Mouse (Mus musculus) megakaryocyte, embryonic 14.5 days (primary cell): ENCODE measurements at regions not wholly inside any gene's neighbourhood (a gene's known extent, or its start where the extent isn't known, plus 50 kb on each side); places are given as distances from the start of the nearest gene placed in this dataset.
"Not testable (repeated sequence)": the region's sequence is repeated elsewhere in the genome, so short reads cannot be mapped to it uniquely, and the experiment has no call there.

Experiments used
- H3K27me3 ChIP-seq: replicated peaks from 2 replicates; pipeline ENCODE3; 2012; ENCODE audit warnings: inconsistent platforms
- H3K36me3 ChIP-seq: replicated peaks from 2 replicates; pipeline ENCODE3; 2012; ENCODE audit warnings: low read length, inconsistent platforms, mixed read lengths
- H3K4me1 ChIP-seq: 2 replicates; pipeline ENCODE4 v1.6.1; 2012; ENCODE audit warnings: inconsistent platforms
- H3K4me3 ChIP-seq: replicated peaks from 2 replicates; pipeline ENCODE3; 2012; ENCODE audit warnings: moderate library complexity, mild to moderate bottlenecking, inconsistent platforms
- H3K9me3 ChIP-seq: 2 replicates; pipeline ENCODE4 v1.6.1; 2012; ENCODE audit warnings: inconsistent platforms
- FLI1 ChIP-seq: IDR thresholded peaks from 2 replicates; pipeline ENCODE4 v1.6.1; 2012; ENCODE audit warnings: low read length, inconsistent platforms, mixed read lengths
- GATA1 ChIP-seq: IDR thresholded peaks from 3 replicates; pipeline ENCODE4 v1.6.1; 2012; ENCODE audit warnings: mixed read lengths, low read length, inconsistent platforms, borderline replicate concordance

DNA sequence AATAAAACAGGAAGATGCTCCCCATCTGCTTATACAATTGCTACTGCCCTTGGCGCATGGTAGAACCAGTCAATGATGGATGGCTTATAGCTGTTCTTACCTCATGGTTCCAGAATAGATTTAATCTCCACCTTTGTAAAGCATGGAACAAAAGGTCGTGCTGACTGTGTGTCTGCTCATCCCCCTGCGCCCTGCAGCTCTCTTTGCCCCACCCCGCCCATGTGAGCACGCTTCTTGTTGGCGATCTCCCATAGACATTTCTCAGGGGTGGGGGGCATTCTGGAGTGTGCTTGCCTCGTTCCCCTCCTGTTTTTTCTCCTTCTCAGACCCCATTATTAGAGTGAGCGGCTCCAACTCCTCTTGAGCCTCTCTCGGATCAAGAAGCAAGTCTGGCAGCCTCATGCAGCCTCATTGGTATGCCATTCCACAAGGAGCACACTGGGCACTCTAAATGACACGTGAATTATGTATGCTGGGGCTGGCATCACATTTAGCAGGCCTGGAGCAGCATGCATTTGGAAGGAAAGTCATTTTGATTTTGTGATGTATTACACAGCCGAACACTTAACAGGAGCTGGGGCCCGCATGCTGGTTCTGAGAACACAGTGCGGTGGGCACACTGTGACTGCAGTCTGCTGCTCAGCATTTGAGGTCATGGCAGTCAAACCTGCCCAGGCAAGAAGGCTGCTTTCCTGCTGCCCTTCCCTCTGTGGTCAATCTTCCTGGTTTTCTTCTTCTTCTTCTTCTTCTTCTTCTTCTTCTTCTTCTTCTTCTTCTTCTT, 362.5 kb downstream of the Plekhb2 start:
- H3K9me3 ChIP-seq: peaks cover 52% of the 10 kb centered on the region
- no peak overlapping the region for H3K4me3 ChIP-seq
- H3K36me3 ChIP-seq: no peaks in the 10 kb centered on the region
- H3K27me3 ChIP-seq: no peaks in the 10 kb centered on the region
- no peaks in the 10 kb centered on the region for H3K4me1 ChIP-seq
- no peak for TF ChIP-seq GATA1
- TF ChIP-seq FLI1: no peak

- Histone ChIP-seq H3K36me3 (no peaks in the 10 kb centered on the region), H3K4me3 (peak overlapping the region; percentile 46), H3K9me3 (peaks cover 57% of the 10 kb centered on the region), H3K4me1 (no peaks in the 10 kb centered on the region), H3K27me3 (no peaks in the 10 kb centered on the region)
- no peak for TF ChIP-seq GATA1
- no peak for TF ChIP-seq FLI1
Measured at GRCm38 (mm10) chr1:35213875-35214274, 364.1 kb downstream of the Plekhb2 start.

- Histone ChIP-seq H3K27me3 (no peaks in the 10 kb centered on the region), H3K9me3 (peaks cover 69% of the 10 kb centered on the region), H3K4me3 (no peak overlapping the region), H3K4me1 (no peaks in the 10 kb centered on the region), H3K36me3 (no peaks in the 10 kb centered on the region)
- TF ChIP-seq FLI1 (no peak), GATA1 (no peak)
Measured at GRCm38 (mm10) chr1:35216411-35216810, 366.6 kb downstream of the Plekhb2 start.

DNA sequence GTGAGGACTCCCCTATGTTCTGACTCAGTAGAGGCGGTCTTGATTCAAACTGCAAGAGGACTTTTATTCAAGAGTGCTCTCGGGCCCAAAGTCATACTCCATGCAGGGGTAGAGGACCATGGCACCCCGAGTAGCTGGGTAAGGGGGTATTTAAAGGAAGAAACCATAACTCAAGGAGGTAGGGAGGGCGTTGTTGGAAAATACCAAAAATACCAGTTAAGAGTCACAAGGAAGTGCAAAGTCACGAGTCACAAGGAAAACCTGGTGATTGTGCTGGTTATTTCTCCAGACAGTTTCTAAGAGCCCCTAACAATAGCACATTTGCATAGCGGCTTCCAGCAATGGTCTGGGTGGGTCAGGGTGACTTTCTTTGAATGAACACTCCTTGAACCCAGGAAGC, 370.4 kb downstream of the Plekhb2 start:
- not testable (repeated sequence) for H3K4me3 ChIP-seq, H3K4me1 ChIP-seq, H3K36me3 ChIP-seq, H3K27me3 ChIP-seq
- peaks cover 44% of the 10 kb centered on the region for H3K9me3 ChIP-seq

- no peak for TF ChIP-seq GATA1
- no peak for TF ChIP-seq FLI1
- Histone ChIP-seq H3K27me3 (no peaks in the 10 kb centered on the region), H3K4me3 (no peak overlapping the region), H3K4me1 (no peaks in the 10 kb centered on the region), H3K36me3 (no peaks in the 10 kb centered on the region), H3K9me3 (peaks cover 39% of the 10 kb centered on the region)
Measured at GRCm38 (mm10) chr1:35220751-35221150, 371.0 kb downstream of the Plekhb2 start.

- Histone ChIP-seq H3K27me3 (no peaks in the 10 kb centered on the region), H3K4me3 (no peak overlapping the region), H3K36me3 (no peaks in the 10 kb centered on the region), H3K4me1 (no peaks in the 10 kb centered on the region), H3K9me3 (peaks cover 25% of the 10 kb centered on the region)
- no peak for TF ChIP-seq GATA1
- no peak for TF ChIP-seq FLI1
Measured at GRCm38 (mm10) chr1:35232592-35232991, 382.8 kb downstream of the Plekhb2 start.

DNA sequence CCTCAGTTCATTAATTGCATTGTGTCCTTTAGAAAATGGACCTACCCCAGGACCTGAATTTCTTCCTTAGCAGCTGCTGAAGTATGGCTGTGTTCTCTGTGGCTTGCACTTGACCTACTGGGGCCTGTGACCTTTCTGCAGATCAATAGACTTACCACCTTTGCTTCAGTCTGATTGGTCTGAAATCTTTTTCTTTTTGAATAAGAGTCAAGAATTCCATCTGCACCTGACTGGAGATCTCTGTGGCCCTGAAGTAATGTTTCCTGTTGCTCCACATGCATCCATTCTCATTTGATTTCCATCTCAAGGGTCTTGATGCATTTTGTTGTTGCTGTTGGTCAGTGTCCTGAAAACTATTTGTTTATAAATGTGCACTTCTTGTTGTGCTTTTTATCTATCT, 388.4 kb downstream of the Plekhb2 start:
- Histone ChIP-seq H3K4me3 (no peak overlapping the region), H3K27me3 (no peaks in the 10 kb centered on the region), H3K36me3 (no peaks in the 10 kb centered on the region), H3K4me1 (no peaks in the 10 kb centered on the region), H3K9me3 (peaks cover 22% of the 10 kb centered on the region)
- no peak for TF ChIP-seq FLI1

GRCm38 (mm10) chr1:35242849-35243248, 393.1 kb downstream of the Plekhb2 start:
- peaks cover 18% of the 10 kb centered on the region for H3K9me3 ChIP-seq
- TF ChIP-seq FLI1 (no peak), GATA1 (no peak)
- no peaks in the 10 kb centered on the region for H3K27me3 ChIP-seq
- H3K4me3 ChIP-seq: no peak overlapping the region
- no peaks in the 10 kb centered on the region for H3K36me3 ChIP-seq
- H3K4me1 ChIP-seq: no peaks in the 10 kb centered on the region

- H3K27me3 ChIP-seq: no peaks in the 10 kb centered on the region
- no peaks in the 10 kb centered on the region for H3K4me1 ChIP-seq
- H3K4me3 ChIP-seq: no peak overlapping the region
- TF ChIP-seq GATA1 (no peak), FLI1 (no peak)
- H3K9me3 ChIP-seq: peaks cover 18% of the 10 kb centered on the region
- no peaks in the 10 kb centered on the region for H3K36me3 ChIP-seq
Measured at GRCm38 (mm10) chr1:35243339-35243738, 393.6 kb downstream of the Plekhb2 start.

- Histone ChIP-seq H3K9me3 (peaks cover 25% of the 10 kb centered on the region), H3K4me3 (no peak overlapping the region), H3K36me3 (no peaks in the 10 kb centered on the region), H3K27me3 (no peaks in the 10 kb centered on the region), H3K4me1 (no peaks in the 10 kb centered on the region)
- TF ChIP-seq GATA1 (no peak), FLI1 (no peak)
Measured at GRCm38 (mm10) chr1:35265125-35265524, 415.3 kb downstream of the Plekhb2 start.

GRCm38 (mm10) chr1:35266626-35267025, 416.9 kb downstream of the Plekhb2 start:
- Histone ChIP-seq H3K27me3 (no peaks in the 10 kb centered on the region), H3K4me1 (no peaks in the 10 kb centered on the region), H3K36me3 (no peaks in the 10 kb centered on the region), H3K4me3 (no peak overlapping the region), H3K9me3 (peaks cover 14% of the 10 kb centered on the region; the same call in 1 of the 2 replicates)
- no peak for TF ChIP-seq FLI1
- no peak for TF ChIP-seq GATA1
